Mouse (Mus musculus): ENCODE results near the gene Pcbp3. TPM values are rescaled to one million over a fixed set of nuclear protein-coding genes. Genes with fewer than 3 reads are reported as not detected.

The Pcbp3 gene
- polyA plus RNA-seq, 1 experiment: 1.3 TPM

DNA sequence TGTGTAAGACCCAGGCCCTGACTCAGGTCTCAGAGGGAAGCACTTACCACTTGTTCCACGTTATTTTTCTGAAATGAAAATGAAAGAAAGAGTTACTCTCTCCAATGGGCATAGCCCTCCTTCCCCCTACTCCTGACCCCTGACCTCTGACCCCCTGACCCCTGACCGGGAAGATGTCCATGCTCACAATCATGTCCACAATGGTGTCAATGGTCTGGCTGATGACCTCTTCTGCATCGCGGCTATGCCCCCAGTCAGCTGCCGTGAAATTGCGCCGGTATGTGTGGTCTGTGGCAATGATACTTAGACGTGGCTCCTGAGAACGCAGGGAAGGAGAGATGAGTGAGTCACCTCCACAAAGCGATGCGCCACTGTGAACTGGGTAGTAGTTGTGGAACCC is 240.5 kb downstream of the Pcbp3 start:
- Histone ChIP-seq H3K36me3 (replicated peaks; ENCODE audit: low read length) (no peaks in the 10 kb centered on the region), H3K4me3 (replicated peaks) (no peak overlapping the region), H3K4me1 (peaks cover 8% of the 10 kb centered on the region; the same call in 1 of the 2 replicates), H3K27me3 (replicated peaks) (peaks cover 51% of the 10 kb centered on the region), H3K9me3 (no peaks in the 10 kb centered on the region)
- TF ChIP-seq FLI1 (IDR thresholded peaks at IDR 0.05; ENCODE audit: low read length) (no peak), GATA1 (IDR thresholded peaks at IDR 0.05; ENCODE audit: borderline replicate concordance, low read length) (no peak)

DNA sequence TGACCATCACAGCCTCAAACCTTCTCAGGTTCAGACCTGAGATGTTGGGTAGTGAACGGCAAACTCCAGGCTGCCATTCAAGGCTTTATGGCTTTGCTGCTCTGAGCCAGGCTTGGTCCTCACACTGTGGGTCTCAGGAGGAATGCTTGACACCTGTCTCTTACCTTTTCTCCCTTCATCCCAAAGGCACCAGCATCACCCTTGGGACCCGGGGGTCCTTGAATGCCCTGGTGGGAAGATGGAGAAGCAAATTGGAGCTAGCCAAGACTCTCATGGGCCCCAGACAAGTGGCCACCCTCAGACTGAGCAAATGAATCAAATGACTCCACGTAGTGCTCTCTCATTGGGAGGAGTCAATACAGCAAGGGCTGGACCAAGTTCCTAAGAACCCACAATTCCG is 244.1 kb downstream of the Pcbp3 start:
- no peaks in the 10 kb centered on the region for H3K4me1 ChIP-seq
- peaks cover 44% of the 10 kb centered on the region for H3K27me3 ChIP-seq (replicated peaks)
- no peaks in the 10 kb centered on the region for H3K36me3 ChIP-seq (replicated peaks; ENCODE audit: low read length)
- H3K9me3 ChIP-seq: no peaks in the 10 kb centered on the region
- TF ChIP-seq GATA1 (IDR thresholded peaks at IDR 0.05; ENCODE audit: borderline replicate concordance, low read length): no peak
- no peak for TF ChIP-seq FLI1 (IDR thresholded peaks at IDR 0.05; ENCODE audit: low read length)
- no peak overlapping the region for H3K4me3 ChIP-seq (replicated peaks)

DNA sequence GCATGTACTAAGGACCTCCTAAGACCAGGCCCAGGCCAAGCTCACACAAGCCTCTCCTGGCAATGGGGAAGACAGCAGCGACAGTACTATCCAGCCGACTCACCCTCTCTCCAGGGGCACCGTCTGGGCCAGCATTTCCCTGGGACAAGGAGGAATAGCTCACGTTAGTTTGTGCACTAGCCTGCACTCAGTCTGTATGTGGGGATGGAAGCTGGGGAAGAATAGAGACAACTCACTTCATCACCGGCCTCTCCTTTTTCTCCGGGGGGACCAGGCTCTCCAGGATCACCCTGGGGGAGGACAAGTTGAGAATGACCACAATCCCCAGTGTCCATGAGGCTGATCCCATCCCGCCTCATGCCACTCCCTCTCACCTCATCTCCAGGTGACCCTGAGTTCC is 244.7 kb downstream of the Pcbp3 start:
- Histone ChIP-seq H3K27me3 (replicated peaks) (peaks cover 44% of the 10 kb centered on the region), H3K9me3 (no peaks in the 10 kb centered on the region), H3K4me3 (replicated peaks) (no peak overlapping the region), H3K36me3 (replicated peaks; ENCODE audit: low read length) (no peaks in the 10 kb centered on the region), H3K4me1 (no peaks in the 10 kb centered on the region)
- TF ChIP-seq FLI1 (IDR thresholded peaks at IDR 0.05; ENCODE audit: low read length) (no peak), GATA1 (IDR thresholded peaks at IDR 0.05; ENCODE audit: borderline replicate concordance, low read length) (no peak)

DNA sequence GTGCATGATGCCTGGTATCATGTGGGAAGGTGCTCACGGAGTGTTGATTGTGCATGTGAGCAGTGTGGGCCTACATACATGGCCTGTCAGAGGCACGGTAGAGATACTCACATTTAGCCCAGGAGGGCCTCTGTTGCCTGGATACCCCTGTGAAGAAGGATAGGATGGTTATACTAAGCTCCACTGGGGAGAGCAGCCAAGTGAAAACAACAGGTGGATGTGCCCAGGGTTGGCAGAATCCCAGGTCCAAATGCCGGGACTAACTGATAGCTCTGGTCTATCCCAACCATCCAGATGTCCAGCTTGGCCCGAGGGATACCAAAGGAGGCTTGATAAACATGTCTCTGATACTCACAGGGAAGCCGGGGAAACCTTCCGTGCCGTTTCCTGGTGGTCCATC is 247.4 kb downstream of the Pcbp3 start:
- Histone ChIP-seq H3K27me3 (replicated peaks) (peaks cover 39% of the 10 kb centered on the region), H3K9me3 (0 out of 2 replicates have a peak, but pooled peaks cover 3% of the 10 kb centered on the region), H3K36me3 (replicated peaks; ENCODE audit: low read length) (no peaks in the 10 kb centered on the region), H3K4me3 (replicated peaks) (no peak overlapping the region), H3K4me1 (no peaks in the 10 kb centered on the region)
- TF ChIP-seq GATA1 (IDR thresholded peaks at IDR 0.05; ENCODE audit: borderline replicate concordance, low read length) (no peak), FLI1 (IDR thresholded peaks at IDR 0.05; ENCODE audit: low read length) (no peak)

DNA sequence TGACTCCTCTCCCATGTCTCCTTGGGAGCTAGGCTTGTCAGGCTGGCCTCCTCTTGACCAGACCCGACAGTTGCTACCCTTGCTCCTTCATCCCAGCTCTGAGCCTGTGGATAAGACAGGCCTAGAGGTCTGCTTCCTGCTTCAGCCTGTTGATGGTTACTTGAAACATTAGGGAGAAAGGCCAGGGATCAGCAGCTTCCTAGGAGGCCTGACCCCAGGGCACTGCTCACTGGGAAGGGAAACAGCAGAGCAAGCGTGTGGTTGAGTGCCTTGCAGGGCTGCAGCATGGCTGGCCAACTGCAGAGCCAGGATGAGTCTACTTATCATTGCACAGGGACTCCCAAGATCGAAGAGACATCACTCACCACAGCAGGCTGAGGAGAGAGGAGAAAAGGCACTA is 249.2 kb downstream of the Pcbp3 start:
- H3K9me3 ChIP-seq: 0 out of 2 replicates have a peak, but pooled peaks cover 3% of the 10 kb centered on the region
- H3K36me3 ChIP-seq (replicated peaks; ENCODE audit: low read length): no peaks in the 10 kb centered on the region
- no peaks in the 10 kb centered on the region for H3K4me1 ChIP-seq
- no peak for TF ChIP-seq GATA1 (IDR thresholded peaks at IDR 0.05; ENCODE audit: borderline replicate concordance, low read length)
- H3K4me3 ChIP-seq (replicated peaks): no peak overlapping the region
- H3K27me3 ChIP-seq (replicated peaks): peaks cover 34% of the 10 kb centered on the region

Other genes starting within 250 kb of the Pcbp3 start
- not detected in 2 replicates for gene Col6a1, start 235.7 kb downstream of the Pcbp3 start, polyA plus RNA-seq (2012; ENCODE audit: insufficient read depth, low replicate concordance)
- gene Slc19a1, start 70.4 kb upstream of the Pcbp3 start, polyA plus RNA-seq (2012; ENCODE audit: insufficient read depth, low replicate concordance): 13.0 and 16.3 TPM in 2 replicates
- gene Col18a1, start 204.7 kb upstream of the Pcbp3 start, polyA plus RNA-seq (2012; ENCODE audit: insufficient read depth, low replicate concordance): 946 and 2,951 TPM in 2 replicates